In genomic region chr16:91224481-91225232, GRCm38 (mm10) we compare ENCODE assay signal across 8 mouse cellular contexts. TPM values are rescaled to one million over a fixed set of nuclear protein-coding genes. Genes with fewer than 3 reads are reported as not detected.
A peak's percentile ranks its signal among the peaks of the same experiment; 100 is the strongest.
DNase-seq lines count a peak whose midpoint lies in the region; ATAC-seq and TF ChIP-seq lines count a peak whose summit lies in the region.

No protein-coding gene starts in this region.

- no peaks in the 10 kb centered on the region for H3K4me1 ChIP-seq in lung, postnatal 0 days (ENCODE audit: insufficient read depth, low read depth, low read length)
- H3K4me1 ChIP-seq in lung, adult 2 months (ENCODE audit: control insufficient read depth, insufficient read depth, low read length), result no peaks in the 10 kb centered on the region
- H3K4me1 ChIP-seq in hindbrain, embryonic 12.5 days, result peaks cover 32% of the 10 kb centered on the region
- peaks cover 79% of the 10 kb centered on the region for H3K4me1 ChIP-seq in midbrain, embryonic 12.5 days

- no peak for ATAC-seq in cerebellum, adult (ENCODE audit: insufficient number of reproducible peaks, low FRiP score, low TSS enrichment)
- no peak for ATAC-seq in lung, postnatal 0 days
- ATAC-seq in hindbrain, embryonic 12.5 days (ENCODE audit: low FRiP score), result no peak
- no peak for ATAC-seq in midbrain, embryonic 12.5 days (ENCODE audit: low FRiP score, low read depth)

- no peak for TF ChIP-seq POLR2A in lung, adult 2 months (IDR thresholded peaks at IDR 0.05; ENCODE audit: borderline replicate concordance, extremely low read depth, low read depth, low read length)

- H3K4me2 ChIP-seq in lung, postnatal 0 days (replicated peaks; ENCODE audit: low read depth, low read length), result peak overlapping the region; percentile 35
- H3K4me2 ChIP-seq in hindbrain, embryonic 12.5 days (replicated peaks), result peak overlapping the region; percentile 44
- peak overlapping the region; percentile 54 for H3K4me2 ChIP-seq in midbrain, embryonic 12.5 days (replicated peaks)

- peak overlapping the region; percentile 20 for H3K4me3 ChIP-seq in lung, postnatal 0 days (ENCODE audit: low read depth, low read length)
- H3K4me3 ChIP-seq in lung, adult 2 months (replicated peaks; ENCODE audit: extremely low read depth, low read depth, low read length), result no peak overlapping the region
- H3K4me3 ChIP-seq in hindbrain, embryonic 12.5 days, result peak overlapping the region; percentile 28; the same call in 1 of the 2 replicates
- H3K4me3 ChIP-seq in midbrain, embryonic 12.5 days, result peak overlapping the region; percentile 44

- WGBS in lung, postnatal 0 days, result 2% methylated on average over 26 of the region's 26 CpGs
- WGBS in lung, adult 2 months, result 2% methylated on average over 26 of the region's 26 CpGs
- WGBS in hindbrain, embryonic 12.5 days, result under 1% methylated on average over 26 of the region's 26 CpGs
- WGBS in midbrain, embryonic 12.5 days, result under 1% methylated on average over 26 of the region's 26 CpGs

- H3K27ac ChIP-seq in lung, postnatal 0 days (ENCODE audit: low read length), result no peak overlapping the region
- no peak overlapping the region for H3K27ac ChIP-seq in hindbrain, embryonic 12.5 days
- no peak overlapping the region for H3K27ac ChIP-seq in midbrain, embryonic 12.5 days (replicated peaks)

- no peaks in the 10 kb centered on the region for H3K36me3 ChIP-seq in lung, postnatal 0 days (ENCODE audit: insufficient read depth, low read length)
- H3K36me3 ChIP-seq in hindbrain, embryonic 12.5 days, result no peaks in the 10 kb centered on the region
- no peaks in the 10 kb centered on the region for H3K36me3 ChIP-seq in midbrain, embryonic 12.5 days

- no peaks in the 10 kb centered on the region for H3K9me3 ChIP-seq in lung, postnatal 0 days (ENCODE audit: low read length)
- H3K9me3 ChIP-seq in hindbrain, embryonic 12.5 days (replicated peaks), result no peaks in the 10 kb centered on the region
- H3K9me3 ChIP-seq in midbrain, embryonic 12.5 days, result no peaks in the 10 kb centered on the region

- peak; percentile 37 for TF ChIP-seq CTCF in lung, postnatal 0 days (IDR thresholded peaks at IDR 0.05)
- TF ChIP-seq CTCF in lung, adult 2 months (IDR thresholded peaks at IDR 0.05; ENCODE audit: insufficient read depth, low read length), result no peak

- no peak for TF ChIP-seq EP300 in lung, postnatal 0 days (IDR thresholded peaks at IDR 0.05)

- peaks cover 96% of the 10 kb centered on the region for H3K27me3 ChIP-seq in lung, postnatal 0 days (replicated peaks; ENCODE audit: insufficient read depth, low read length)
- peaks cover 100% of the 10 kb centered on the region for H3K27me3 ChIP-seq in hindbrain, embryonic 12.5 days
- peaks cover 100% of the 10 kb centered on the region for H3K27me3 ChIP-seq in midbrain, embryonic 12.5 days

- no peak overlapping the region for H3K9ac ChIP-seq in lung, postnatal 0 days (replicated peaks; ENCODE audit: low read depth)
- H3K9ac ChIP-seq in hindbrain, embryonic 12.5 days, result no peak overlapping the region
- H3K9ac ChIP-seq in midbrain, embryonic 12.5 days (replicated peaks), result 0 out of 2 replicates have a peak overlapping the region, but pooled peaks have one; percentile 4

- peak; percentile 40 to 56 for DNase-seq in cerebellum, postnatal 14 days
- DNase-seq in lung, postnatal 0 days (ENCODE audit: low spot score), result peak; percentile 18
- no peak for DNase-seq in lung, adult 2 months
- DNase-seq in ovary, adult 18-20 months (ENCODE audit: low spot score), result no peak
- DNase-seq in adipocyte (ENCODE audit: low spot score), result no peak

RNA-seq across cellular contexts. Expression of gene Olig2, which starts 0.6 kb away (rescaled TPM):
- not detected in 2 replicates for polyA plus RNA-seq in lung, postnatal 0 days (2015; fragmentation: Nextera tagmentation; extraction: Ambion mirVana)
- not detected in 2 replicates for polyA plus RNA-seq in lung, adult 2 months (2012; rRNA removed)
- 2.8 and 3.4 TPM in 2 replicates for polyA plus RNA-seq in hindbrain, embryonic 12.5 days (2016; fragmentation: Nextera tagmentation; extraction: Ambion mirVana)
- polyA plus RNA-seq in midbrain, embryonic 12.5 days (2016; fragmentation: Nextera tagmentation; extraction: Ambion mirVana), result 5.9 and 11.3 TPM in 2 replicates

RNA-seq across cellular contexts. Expression of gene Olig1, which starts 44.9 kb away (rescaled TPM):
- not detected in 2 replicates for polyA plus RNA-seq in lung, postnatal 0 days (2015; fragmentation: Nextera tagmentation; extraction: Ambion mirVana)
- 0.05 and 0.25 TPM in 2 replicates for polyA plus RNA-seq in lung, adult 2 months (2012; rRNA removed)
- polyA plus RNA-seq in hindbrain, embryonic 12.5 days (2016; fragmentation: Nextera tagmentation; extraction: Ambion mirVana), result 2.7 and 5.2 TPM in 2 replicates
- polyA plus RNA-seq in midbrain, embryonic 12.5 days (2016; fragmentation: Nextera tagmentation; extraction: Ambion mirVana), result 2.4 and 5.1 TPM in 2 replicates

Comparison
In these comparisons a context has a peak if more than half of its experiments do, and no peak if none do; other contexts are left out.
1. DNase-seq: peak in cerebellum, postnatal 14 days (2 of 2) and lung, postnatal 0 days (single experiment); none in lung, adult 2 months (single experiment), ovary, adult 18-20 months (single experiment) and adipocyte (single experiment).
2. Peak in every context shown above with its lines, with median percentiles within 50 percentile points of each other: H3K4me2 ChIP-seq.